In the genomic region with DNA sequence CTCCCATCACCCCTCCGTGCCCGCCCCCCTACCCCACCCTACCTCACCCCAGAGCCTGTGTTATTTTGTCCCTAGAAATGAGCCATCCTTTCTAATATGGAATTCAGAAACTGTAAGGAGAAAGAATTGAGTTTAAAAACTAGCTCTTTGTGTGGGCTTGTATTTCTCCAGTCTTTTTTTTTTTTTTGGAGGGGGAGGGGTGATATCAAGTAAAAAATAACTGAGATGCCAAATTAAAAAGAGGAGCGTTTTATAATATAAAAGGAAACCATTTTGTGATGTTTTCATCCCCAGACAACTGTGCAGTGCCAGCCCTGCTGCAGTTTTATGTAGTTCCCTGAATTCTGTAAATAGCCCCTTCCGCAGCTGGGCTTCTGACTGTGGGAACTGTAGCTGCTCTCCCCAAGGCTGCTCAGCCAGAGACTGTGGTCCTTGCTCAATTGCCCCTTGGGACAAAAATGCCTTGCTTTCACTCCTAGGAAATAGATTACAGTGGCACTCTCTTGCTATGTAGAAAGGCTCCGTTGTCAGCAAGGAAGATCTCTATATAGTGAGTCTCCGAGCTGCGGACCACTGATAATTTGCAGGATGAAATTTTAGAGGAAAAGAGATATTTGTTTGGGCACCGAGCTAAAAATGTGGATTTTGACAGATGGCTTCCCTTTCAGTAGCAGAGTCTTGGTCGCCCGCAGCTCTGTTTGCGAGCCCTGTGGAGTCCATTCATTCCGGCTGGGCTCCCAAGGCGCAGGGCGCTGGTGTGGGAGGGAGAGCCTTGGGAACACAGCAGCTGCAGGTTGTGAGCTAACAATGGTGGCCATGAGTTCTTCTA, we compare ENCODE assay signal across 9 mouse cellular contexts. TPM values are rescaled to one million over a fixed set of nuclear protein-coding genes. Genes with fewer than 3 reads are reported as not detected.
A peak's percentile ranks its signal among the peaks of the same experiment; 100 is the strongest.
DNase-seq lines count a peak whose midpoint lies in the region; ATAC-seq lines count a peak whose summit lies in the region.
"Had no signal": no experiment of that assay in that cellular context is flagged by ENCODE, and none has a peak within 500 bp of the region (broad histone marks: within the 10 kb centered on the region; RNA-seq: fewer than 3 reads in every experiment).

No protein-coding gene starts in this region.

- H3K4me2 ChIP-seq in kidney, embryonic 15.5 days: peak overlapping the region; percentile 50
- peak overlapping the region; percentile 70 for H3K4me2 ChIP-seq in forebrain, embryonic 15.5 days (replicated peaks)

- peak overlapping the region; percentile 70 for H3K27ac ChIP-seq in kidney, embryonic 15.5 days
- H3K27ac ChIP-seq in forebrain, embryonic 15.5 days (replicated peaks): peak overlapping the region; percentile 98

- H3K27me3 ChIP-seq in kidney, embryonic 15.5 days: no peaks in the 10 kb centered on the region
- no peaks in the 10 kb centered on the region for H3K27me3 ChIP-seq in forebrain, embryonic 15.5 days

- H3K36me3 ChIP-seq in kidney, embryonic 15.5 days: peaks cover 7% of the 10 kb centered on the region
- peaks cover 5% of the 10 kb centered on the region for H3K36me3 ChIP-seq in forebrain, embryonic 15.5 days

- peak overlapping the region; percentile 18; the same call in 1 of the 2 replicates for H3K4me3 ChIP-seq in kidney, embryonic 15.5 days (replicated peaks)
- H3K4me3 ChIP-seq in forebrain, embryonic 15.5 days: peak overlapping the region; percentile 98

- no peak for DNase-seq in kidney, adult 18-20 months
- peak; percentile 67 for DNase-seq in cerebellum, adult 8-10 months
- DNase-seq in left cerebral cortex, postnatal 4 days: peak; percentile 66
- DNase-seq in right cerebral cortex, adult 18-20 months: peak; percentile 66
- no peak for DNase-seq in kidney, adult 8-10 months

- no peak for ATAC-seq in kidney, embryonic 15.5 days (replicated peaks; ENCODE audit: low FRiP score)
- ATAC-seq in forebrain, embryonic 15.5 days (replicated peaks): no peak
- ATAC-seq in monocyte, adult 5-6 weeks (replicated peaks; ENCODE audit: insufficient number of reproducible peaks, low FRiP score, low TSS enrichment, poor library complexity, severe bottlenecking): no peak

- peak overlapping the region; percentile 28; the same call in 1 of the 2 replicates for H3K9ac ChIP-seq in kidney, embryonic 15.5 days
- H3K9ac ChIP-seq in forebrain, embryonic 15.5 days (replicated peaks): peak overlapping the region; percentile 100

- intact Hi-C loops in left cerebral cortex, postnatal 4 days (cut with DNase I): no loop called here

- H3K4me1 ChIP-seq in kidney, embryonic 15.5 days: peaks cover 18% of the 10 kb centered on the region
- H3K4me1 ChIP-seq in forebrain, embryonic 15.5 days: peaks cover 10% of the 10 kb centered on the region

- 21% methylated on average over 14 of the region's 14 CpGs for WGBS in kidney, embryonic 15.5 days
- 2% methylated on average over 14 of the region's 14 CpGs for WGBS in forebrain, embryonic 15.5 days

- H3K9me3 ChIP-seq in kidney, embryonic 15.5 days (replicated peaks): no peaks in the 10 kb centered on the region
- no peaks in the 10 kb centered on the region for H3K9me3 ChIP-seq in forebrain, embryonic 15.5 days

RNA-seq across cellular contexts. Expression of gene Tuba1a, which starts 1.1 kb away (rescaled TPM):
- 854 and 1,029 TPM in 2 replicates for polyA plus RNA-seq in kidney, embryonic 15.5 days (2015; fragmentation: Nextera tagmentation; extraction: Ambion mirVana)
- polyA plus RNA-seq in forebrain, embryonic 15.5 days (2015; fragmentation: Nextera tagmentation; extraction: Ambion mirVana): 14,933 and 15,115 TPM in 2 replicates
- total RNA-seq in left cerebral cortex, postnatal 4 days (2021): 1,000 to 10,000 TPM; 8,276 to 8,744 TPM
- 79.8 to 96.7 TPM (median 88.2 TPM) in 3 replicates for total RNA-seq in monocyte, adult 5-6 weeks (2017)

RNA-seq across cellular contexts. Expression of gene Gm49450, which starts 1.3 kb away (rescaled TPM):
- polyA plus RNA-seq in kidney, embryonic 15.5 days (2015; fragmentation: Nextera tagmentation; extraction: Ambion mirVana): not detected in 2 replicates
- not detected in 2 replicates for polyA plus RNA-seq in forebrain, embryonic 15.5 days (2015; fragmentation: Nextera tagmentation; extraction: Ambion mirVana)
- total RNA-seq in left cerebral cortex, postnatal 4 days (2021): not detected
- total RNA-seq in monocyte, adult 5-6 weeks (2017): 12.2 to 56.4 TPM in 2 of 3 replicates, not detected in the other
- total RNA-seq: heart, postnatal 10 days had no signal

RNA-seq across cellular contexts. Expression of gene Tuba1b, which starts 20.3 kb away (rescaled TPM):
- 1,698 and 1,797 TPM in 2 replicates for polyA plus RNA-seq in kidney, embryonic 15.5 days (2015; fragmentation: Nextera tagmentation; extraction: Ambion mirVana)
- polyA plus RNA-seq in forebrain, embryonic 15.5 days (2015; fragmentation: Nextera tagmentation; extraction: Ambion mirVana): 1,138 and 1,204 TPM in 2 replicates
- total RNA-seq in left cerebral cortex, postnatal 4 days (2021): 1,000 to 10,000 TPM; 1,107 to 1,135 TPM
- total RNA-seq in monocyte, adult 5-6 weeks (2017): 86.5 to 154 TPM (median 137 TPM) in 3 replicates

RNA-seq across cellular contexts. Expression of gene Lmbr1l, which starts 36.6 kb away (rescaled TPM):
- 16.4 and 17.6 TPM in 2 replicates for polyA plus RNA-seq in kidney, embryonic 15.5 days (2015; fragmentation: Nextera tagmentation; extraction: Ambion mirVana)
- polyA plus RNA-seq in forebrain, embryonic 15.5 days (2015; fragmentation: Nextera tagmentation; extraction: Ambion mirVana): 43.2 and 45.2 TPM in 2 replicates
- 10 to 100 TPM; 31.4 to 42.2 TPM for total RNA-seq in left cerebral cortex, postnatal 4 days (2021)
- total RNA-seq in monocyte, adult 5-6 weeks (2017): 54.7 to 97.4 TPM (median 92.2 TPM) in 3 replicates

RNA-seq across cellular contexts. Expression of gene Dhh, which starts 56.3 kb away (rescaled TPM):
- 1.4 and 2.0 TPM in 2 replicates for polyA plus RNA-seq in kidney, embryonic 15.5 days (2015; fragmentation: Nextera tagmentation; extraction: Ambion mirVana)
- 0.52 and 0.68 TPM in 2 replicates for polyA plus RNA-seq in forebrain, embryonic 15.5 days (2015; fragmentation: Nextera tagmentation; extraction: Ambion mirVana)
- under 1 TPM; 0.28 to 0.36 TPM for total RNA-seq in left cerebral cortex, postnatal 4 days (2021)
- total RNA-seq in monocyte, adult 5-6 weeks (2017): 0.19 TPM in 1 of 3 replicates, not detected in the others

Comparison
In these comparisons a context has a peak if more than half of its experiments do, and no peak if none do; other contexts are left out.
1. DNase-seq: peak in cerebellum, adult 8-10 months (single experiment), left cerebral cortex, postnatal 4 days (single experiment) and right cerebral cortex, adult 18-20 months (single experiment); none in kidney, adult 18-20 months (single experiment) and kidney, adult 8-10 months (0 of 2).
2. RNA of gene Tuba1a, which starts 1.1 kb away (total RNA-seq): 8,276 to 8,744 TPM in left cerebral cortex, postnatal 4 days; 79.8 to 96.7 TPM in monocyte, adult 5-6 weeks; every median in the first group is over 10 times any median in the second.